Mouse (Mus musculus) midbrain, embryonic 14.5 days (tissue): ENCODE measurements at regions not wholly inside any gene's neighbourhood (a gene's known extent, or its start where the extent isn't known, plus 50 kb on each side); places are given as distances from the start of the nearest gene placed in this dataset.
A peak's percentile ranks its signal among the peaks of the same experiment; 100 is the strongest.

ENCODE experiments used
- ATAC-seq: fragments of 200-750 bp; cut with Nextera tagmentation; 2 replicates; pipeline ENCODE4 v1.8.0; 2017; ENCODE audit warnings: moderate number of reproducible peaks, moderate library complexity; ENCODE audit not compliant: low FRiP score, low TSS enrichment
- DNase-seq: peaks from one replicate; pipeline ENCODE4 v3.0.0-alpha.2; 2015
- H3K27ac ChIP-seq: fragments of 300-500 bp; sonication (generic); replicated peaks from 2 replicates; pipeline ENCODE4 v1.5.1; 2014; ENCODE audit warnings: mild to moderate bottlenecking, low read depth, low read length, moderate library complexity
- H3K27me3 ChIP-seq: fragments of 300-500 bp; sonication (generic); 2 replicates; pipeline ENCODE4 v1.6.1; 2014; ENCODE audit warnings: low read length, control low read depth, mixed read lengths; ENCODE audit not compliant: control insufficient read depth, insufficient read depth
- H3K36me3 ChIP-seq: fragments of 300-500 bp; sonication (generic); 2 replicates; pipeline ENCODE4 v1.6.1; 2014; ENCODE audit warnings: low read length, control low read depth; ENCODE audit not compliant: control insufficient read depth, insufficient read depth
- H3K4me1 ChIP-seq: fragments of 300-500 bp; sonication (generic); 2 replicates; pipeline ENCODE4 v1.6.1; 2014; ENCODE audit warnings: mild to moderate bottlenecking, antibody characterized with exemption, low read length, control low read depth; ENCODE audit not compliant: control insufficient read depth, insufficient read depth
- H3K4me2 ChIP-seq: fragments of 300-500 bp; sonication (generic); 2 replicates; pipeline ENCODE4 v1.6.1; 2014; ENCODE audit warnings: mild to moderate bottlenecking, low read length, moderate library complexity
- H3K4me3 ChIP-seq: fragments of 300-500 bp; sonication (generic); replicated peaks from 2 replicates; pipeline ENCODE4 v1.5.1; 2014; ENCODE audit warnings: low read depth, low read length
- H3K9ac ChIP-seq: fragments of 300-500 bp; sonication (generic); replicated peaks from 2 replicates; pipeline ENCODE4 v1.6.1; 2014; ENCODE audit warnings: mild to moderate bottlenecking, low read length, moderate library complexity
- H3K9me3 ChIP-seq: fragments of 300-500 bp; sonication (generic); 2 replicates; pipeline ENCODE4 v1.6.1; 2016; ENCODE audit warnings: low read length, control low read depth, mixed read lengths; ENCODE audit not compliant: control insufficient read depth
- WGBS: fragments of 180-500 bp; shearing (Covaris S2); extraction: QIAGEN DNeasy Blood & Tissue Kit; methylation state at CpG from one replicate; pipeline ENCODE4 v1.1.7; 2014; 5-methylcytosine and 5-hydroxymethylcytosine counted together

GRCm38 (mm10) chr1:115417645-115418044, 266.9 kb upstream of the Cntnap5a start:
- no peaks in the 10 kb centered on the region for H3K9me3 ChIP-seq
- no peak overlapping the region for H3K9ac ChIP-seq
- ATAC-seq (no peak), DNase-seq (peak; percentile 15)
- no peak overlapping the region for H3K27ac ChIP-seq
- H3K27me3 ChIP-seq = no peaks in the 10 kb centered on the region
- no peaks in the 10 kb centered on the region for H3K4me1 ChIP-seq
- 56% methylated on average over 2 of the region's 2 CpGs for WGBS
- H3K4me3 ChIP-seq = no peak overlapping the region
- no peaks in the 10 kb centered on the region for H3K36me3 ChIP-seq
- H3K4me2 ChIP-seq = no peak overlapping the region

DNA sequence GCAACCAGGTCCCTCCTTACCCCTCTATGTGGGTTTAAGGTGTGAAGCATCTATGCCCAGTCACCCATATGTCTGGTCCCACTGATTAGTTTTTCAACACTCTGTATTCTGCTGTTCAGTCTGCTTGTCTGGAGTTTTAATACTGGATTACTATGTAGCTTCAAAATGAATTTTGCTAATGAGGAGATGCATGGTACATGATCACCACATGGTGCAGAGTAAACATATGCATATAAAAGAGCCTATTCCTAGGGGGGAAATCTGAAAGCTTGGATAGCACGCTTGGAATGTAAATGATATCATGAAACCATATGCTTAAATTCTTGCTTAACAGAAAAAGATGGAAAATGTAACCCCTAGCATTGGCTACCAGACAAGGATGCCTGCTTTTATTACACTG, 262.1 kb upstream of the Cntnap5a start:
- no peak overlapping the region for H3K9ac ChIP-seq
- WGBS = 47% methylated on average over 1 of the region's 1 CpGs
- ATAC-seq = no peak; the same call in 1 of the 2 replicates
- no peak overlapping the region for H3K4me2 ChIP-seq
- H3K27me3 ChIP-seq = no peaks in the 10 kb centered on the region
- no peaks in the 10 kb centered on the region for H3K9me3 ChIP-seq
- H3K27ac ChIP-seq = no peak overlapping the region
- no peaks in the 10 kb centered on the region for H3K4me1 ChIP-seq
- H3K36me3 ChIP-seq = no peaks in the 10 kb centered on the region
- no peak overlapping the region for H3K4me3 ChIP-seq
- peak; percentile 13 for DNase-seq

GRCm38 (mm10) chr1:115422949-115423348, 261.6 kb upstream of the Cntnap5a start:
- Histone ChIP-seq H3K27me3 (no peaks in the 10 kb centered on the region), H3K9ac (no peak overlapping the region), H3K4me1 (no peaks in the 10 kb centered on the region), H3K9me3 (no peaks in the 10 kb centered on the region), H3K4me2 (no peak overlapping the region), H3K4me3 (no peak overlapping the region), H3K36me3 (no peaks in the 10 kb centered on the region), H3K27ac (no peak overlapping the region)
- DNase-seq (no peak), ATAC-seq (no peak)
